Mouse (Mus musculus) hindlimb bud, embryonic 11.5 days (tissue): ENCODE data around the gene Cyfip2.

ENCODE experiments used
- DNase-seq: peaks from one replicate; pipeline ENCODE4 v3.0.0-alpha.2; 2012; ENCODE audit warnings: low read depth, low spot score; ENCODE audit errors: extremely low spot score

Cyfip2 gene

GRCm38 (mm10) chr11:46236976-46237375 is 75.7 kb downstream of the Cyfip2 start:
- DNase-seq, result peak; percentile 20

DNA sequence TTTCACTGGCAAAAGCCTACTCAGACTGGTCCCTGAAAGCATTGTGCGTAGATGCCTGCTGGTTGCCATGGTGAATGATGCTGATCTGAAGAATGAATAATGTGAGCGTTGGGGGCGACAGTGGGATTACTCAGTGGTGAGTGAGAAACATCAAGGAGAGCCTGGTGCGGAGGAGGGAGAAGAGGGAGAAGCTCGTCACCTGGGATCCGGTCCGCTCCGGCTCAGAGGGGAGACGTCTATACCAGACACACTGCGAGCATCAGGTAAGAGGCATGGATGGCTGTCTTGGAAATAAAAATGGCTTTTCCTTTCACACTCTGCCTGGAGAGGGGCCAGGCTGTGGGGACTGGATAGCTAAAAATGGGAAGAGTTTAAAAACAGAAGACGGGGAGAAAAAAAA is 77.3 kb downstream of the Cyfip2 start, which contains the start of gene Fndc9:
Gene Fndc9, plus strand, starts transcription at position 198 of the 400 bp plus-strand sequence.
- DNase-seq, result no peak

DNA sequence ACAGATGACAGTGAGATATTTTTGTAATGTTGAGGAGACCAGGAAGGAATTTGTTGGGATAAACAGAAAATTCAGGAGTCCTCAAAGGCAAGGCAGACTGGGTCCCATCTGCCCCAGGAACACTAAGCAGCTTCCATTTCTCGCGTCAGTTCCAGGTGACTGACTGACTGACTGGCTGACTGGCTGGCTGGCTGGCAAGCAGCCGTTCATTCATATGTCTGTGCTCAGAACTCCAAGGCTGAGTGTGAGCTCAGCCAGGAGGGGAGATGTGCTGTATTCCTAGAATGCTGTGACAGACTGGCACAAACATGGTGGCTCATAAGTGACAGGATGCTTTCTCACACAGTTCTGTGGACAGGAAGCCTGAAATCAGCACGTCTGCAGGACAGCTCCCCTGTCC is 78.7 kb downstream of the Cyfip2 start:
- no peak for DNase-seq

DNA sequence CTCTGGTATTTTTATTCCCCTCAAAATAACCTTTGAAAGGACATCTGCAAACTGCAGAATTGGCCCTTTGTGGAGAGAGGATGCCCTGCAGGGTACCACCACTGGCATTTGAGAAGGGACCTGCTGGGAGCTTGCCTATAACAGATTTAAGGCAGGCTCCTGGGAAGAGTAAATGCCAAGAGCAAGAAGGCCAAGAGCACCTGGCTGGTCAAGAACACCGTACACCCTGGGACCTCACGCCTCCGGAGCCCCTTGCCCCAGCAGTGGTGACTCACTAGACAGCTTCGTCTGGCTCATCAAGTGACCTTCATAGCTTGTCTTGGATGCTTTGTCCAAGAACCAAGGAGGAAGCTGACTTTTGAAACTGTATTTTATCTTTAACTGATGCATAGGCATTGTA is 79.9 kb downstream of the Cyfip2 start:
- DNase-seq, result no peak

DNA sequence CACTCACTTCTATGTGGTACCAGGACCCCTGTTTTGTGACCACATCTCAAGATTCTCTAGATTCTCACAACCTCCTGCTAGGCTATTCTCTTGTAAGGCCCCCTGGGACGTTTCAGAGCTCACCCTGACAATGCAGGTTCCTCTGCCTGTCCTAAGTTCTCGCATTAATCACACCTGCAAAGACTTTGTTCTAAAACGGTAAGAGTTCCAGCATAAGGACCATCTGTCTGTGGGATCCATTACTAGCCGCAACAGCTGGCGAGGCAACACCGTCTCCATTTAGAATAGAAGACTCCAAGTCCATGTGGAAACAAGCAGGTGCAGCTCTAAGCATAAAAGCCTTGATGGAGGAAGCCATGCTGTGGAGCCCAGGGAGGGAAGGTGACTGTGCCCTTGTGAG is 82.5 kb downstream of the Cyfip2 start:
- no peak for DNase-seq

- no peak for DNase-seq
Measured at GRCm38 (mm10) chr11:46225345-46225744, 87.3 kb downstream of the Cyfip2 start.

- no peak for DNase-seq
Measured at GRCm38 (mm10) chr11:46223575-46223974, 89.1 kb downstream of the Cyfip2 start.

GRCm38 (mm10) chr11:46220211-46220610 is 92.4 kb downstream of the Cyfip2 start:
- no peak for DNase-seq

DNA sequence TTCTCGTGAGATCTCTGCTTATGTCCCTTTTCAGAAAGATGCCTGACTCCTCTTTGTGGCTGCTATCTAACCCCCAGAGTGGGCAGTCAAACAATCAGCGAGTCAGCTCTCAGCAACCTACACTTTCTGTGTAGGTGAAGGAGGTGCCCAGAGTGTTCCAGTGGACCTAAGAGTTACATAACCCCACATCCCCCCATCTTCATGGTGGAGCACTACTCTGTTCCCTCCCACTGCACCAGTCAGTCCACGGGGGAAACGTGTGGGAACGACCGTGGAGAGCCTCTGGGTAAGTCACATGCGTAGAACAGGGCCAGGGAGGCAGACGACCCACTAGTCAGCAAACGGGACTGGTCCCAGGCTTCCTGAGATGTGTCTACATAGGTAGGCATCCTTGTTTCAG is 93.3 kb downstream of the Cyfip2 start:
- no peak for DNase-seq

DNA sequence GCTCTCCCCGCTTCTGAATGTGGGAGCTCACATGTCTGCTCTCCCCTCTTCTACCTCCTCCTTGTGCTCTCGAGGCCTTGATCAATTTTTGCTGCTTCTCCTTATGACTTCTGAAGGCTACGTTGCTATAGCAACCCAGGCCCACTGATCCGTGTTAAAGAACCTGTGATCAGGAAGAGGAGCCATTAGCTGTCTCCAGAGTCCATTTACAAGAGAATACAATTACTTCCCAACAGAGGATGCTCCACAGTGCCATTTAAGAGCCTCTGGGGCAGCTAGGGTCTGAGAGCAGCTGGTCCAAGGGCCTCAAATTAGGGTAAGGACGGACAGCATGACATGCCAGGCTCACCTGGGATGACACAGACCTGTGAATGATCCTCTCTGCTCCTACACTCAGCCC is 94.1 kb downstream of the Cyfip2 start:
- DNase-seq, result no peak

DNA sequence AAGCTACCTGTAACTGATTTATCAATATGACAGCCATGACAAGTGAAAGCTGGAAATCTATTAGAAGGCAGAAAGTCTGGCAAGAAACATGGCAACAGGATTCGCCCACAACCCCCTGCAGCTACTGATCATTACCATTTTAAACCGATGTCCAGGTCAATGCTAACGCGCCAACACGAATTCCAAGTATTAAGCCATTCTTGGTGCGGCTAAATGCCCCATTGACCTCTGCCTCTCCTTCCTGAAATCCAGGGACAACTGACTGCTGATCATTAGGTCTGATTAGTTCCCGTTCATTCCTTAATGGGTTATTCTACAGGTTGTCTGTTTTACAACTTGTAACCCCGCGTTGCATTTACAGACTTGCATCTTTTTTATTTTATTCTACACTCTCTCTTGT is 95.0 kb downstream of the Cyfip2 start:
- DNase-seq, result no peak

DNA sequence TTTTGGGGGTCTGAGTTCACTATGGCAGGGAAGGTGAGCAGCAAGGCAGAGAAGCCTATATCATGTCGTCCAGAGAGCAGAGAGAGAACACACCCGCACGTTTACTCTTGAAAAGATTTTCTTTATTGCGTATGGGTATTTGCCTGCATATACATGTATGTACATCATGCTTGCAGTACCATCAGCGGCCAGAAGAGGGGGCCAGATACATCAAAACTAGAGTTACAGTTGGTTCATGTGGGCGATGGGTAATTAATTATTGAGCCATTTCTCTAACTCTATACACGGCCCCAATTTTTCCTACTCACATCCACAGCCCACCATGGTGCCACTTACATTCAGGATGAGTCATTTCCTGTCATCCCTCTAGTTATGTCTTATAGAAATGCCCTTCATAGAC is 96.0 kb downstream of the Cyfip2 start:
- no peak for DNase-seq

- DNase-seq, result peak; percentile 84
Measured at GRCm38 (mm10) chr11:46215354-46215753, 97.3 kb downstream of the Cyfip2 start.

DNA sequence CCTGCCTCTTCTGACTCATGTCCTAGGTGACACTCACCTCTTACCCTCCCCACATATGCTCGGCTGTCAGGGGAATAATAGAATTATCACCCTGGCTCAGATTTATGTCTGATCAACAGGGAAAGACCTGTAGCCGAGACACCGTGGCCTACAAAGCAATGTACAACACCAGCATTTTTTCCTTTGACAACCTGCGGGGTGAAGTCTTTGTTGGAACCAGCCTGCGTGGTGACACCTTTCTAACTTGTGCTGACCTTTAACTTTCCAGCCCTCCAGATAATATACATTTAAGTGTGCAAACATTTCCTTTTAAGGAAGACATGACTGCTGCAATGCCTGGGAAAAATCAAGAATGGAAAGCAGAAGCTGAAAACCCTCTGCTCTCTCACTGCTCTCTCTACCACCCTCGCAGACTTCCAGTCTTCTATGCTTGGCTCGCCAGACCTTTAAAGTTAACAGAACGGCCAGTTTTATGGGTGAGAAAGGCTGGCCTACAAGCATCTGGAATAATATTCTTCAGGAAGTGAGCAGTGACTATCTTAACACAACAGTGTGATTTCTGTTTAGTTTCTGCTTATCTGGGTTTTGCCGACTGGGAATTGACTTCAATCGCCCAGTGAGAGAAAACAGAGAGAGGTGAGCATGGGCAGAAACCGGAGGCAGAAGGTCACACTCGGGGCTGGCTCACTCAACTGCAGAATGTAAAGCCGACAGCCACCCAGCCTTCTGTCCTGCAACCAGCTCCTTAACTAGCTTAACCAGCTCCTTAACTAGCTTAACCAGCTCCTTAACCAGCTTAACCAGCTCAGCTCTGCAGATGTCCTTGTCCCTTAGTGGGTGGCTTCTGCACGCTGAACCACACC is 98.1 kb downstream of the Cyfip2 start:
- DNase-seq, result no peak

DNA sequence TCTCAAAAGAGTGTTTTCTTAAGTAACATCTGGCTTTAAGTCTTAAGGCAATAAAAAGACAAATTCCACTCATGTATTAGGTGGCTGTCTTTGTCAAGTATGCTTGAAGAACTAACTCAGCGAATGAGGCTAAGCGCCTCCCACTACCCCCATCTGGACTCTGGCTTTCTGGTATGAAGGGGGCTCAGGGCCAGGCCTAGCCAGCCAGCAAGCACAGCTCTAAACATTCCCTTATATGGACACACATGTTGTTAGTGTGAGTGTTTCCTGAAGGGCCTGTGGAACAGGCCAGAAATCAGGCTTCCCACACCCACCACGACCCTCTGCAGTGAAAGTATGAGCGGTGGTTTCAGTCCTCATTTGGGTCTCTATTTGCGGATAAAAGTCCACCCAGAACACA is 98.8 kb downstream of the Cyfip2 start:
- no peak for DNase-seq

GRCm38 (mm10) chr11:46211858-46212257 is 100.8 kb downstream of the Cyfip2 start:
- no peak for DNase-seq

GRCm38 (mm10) chr11:46209884-46210283 is 102.8 kb downstream of the Cyfip2 start:
- DNase-seq, result no peak

DNA sequence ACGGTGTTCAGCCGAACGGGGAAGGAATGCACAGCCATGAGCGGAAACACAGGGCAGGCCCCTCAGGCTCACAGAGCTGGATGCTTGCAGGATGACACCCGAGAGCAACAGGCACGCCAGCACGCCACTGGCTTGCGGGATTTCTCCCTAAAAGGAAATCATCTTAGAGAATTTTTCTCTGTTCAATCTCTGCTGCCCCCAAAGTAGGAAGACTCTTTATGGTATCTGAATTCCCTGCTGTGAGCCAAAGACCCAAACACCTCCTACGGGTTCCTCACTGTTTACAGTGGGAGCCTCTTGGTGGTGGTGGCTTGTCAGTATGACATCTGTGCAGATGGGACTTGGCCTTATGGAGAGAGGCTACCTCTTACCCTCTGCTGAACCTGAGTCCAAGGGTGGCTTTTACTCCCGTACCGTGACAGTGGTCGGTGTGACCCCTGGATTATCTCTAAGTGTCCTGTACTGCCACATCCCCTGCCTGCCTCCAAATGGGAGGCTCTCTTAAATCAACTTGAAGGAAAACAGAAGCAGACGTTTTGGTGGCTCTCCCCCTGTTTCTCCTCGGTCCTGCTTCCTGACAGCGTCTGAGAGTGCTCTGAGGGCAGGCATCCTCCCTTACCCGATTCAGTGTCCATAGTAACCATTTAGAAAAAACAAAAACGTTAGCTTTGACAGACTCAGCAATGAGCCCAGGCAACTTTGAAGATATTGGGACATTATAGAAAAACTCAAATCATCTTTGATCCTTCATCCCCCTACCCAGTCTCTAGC is 106.8 kb downstream of the Cyfip2 start:
- DNase-seq, result no peak

DNA sequence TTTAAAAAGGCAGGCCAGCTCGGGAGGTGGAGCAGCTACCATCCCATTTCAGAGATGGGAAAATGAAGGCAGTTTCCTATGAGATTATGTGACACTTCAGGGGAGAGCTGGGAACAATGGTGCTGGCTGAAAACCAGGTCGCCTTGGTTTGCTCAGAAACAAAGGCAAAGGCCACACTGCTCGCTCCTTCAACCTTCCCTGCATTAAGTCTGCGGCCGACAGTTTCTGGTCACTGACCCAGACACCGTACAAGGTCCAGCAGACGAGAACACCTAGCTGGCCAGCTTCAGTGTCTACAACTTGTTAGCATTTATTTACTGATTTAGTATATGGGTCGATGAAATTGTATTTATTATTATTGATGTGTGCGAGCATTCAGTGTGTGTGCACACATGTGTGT is 107.8 kb downstream of the Cyfip2 start:
- no peak for DNase-seq

DNA sequence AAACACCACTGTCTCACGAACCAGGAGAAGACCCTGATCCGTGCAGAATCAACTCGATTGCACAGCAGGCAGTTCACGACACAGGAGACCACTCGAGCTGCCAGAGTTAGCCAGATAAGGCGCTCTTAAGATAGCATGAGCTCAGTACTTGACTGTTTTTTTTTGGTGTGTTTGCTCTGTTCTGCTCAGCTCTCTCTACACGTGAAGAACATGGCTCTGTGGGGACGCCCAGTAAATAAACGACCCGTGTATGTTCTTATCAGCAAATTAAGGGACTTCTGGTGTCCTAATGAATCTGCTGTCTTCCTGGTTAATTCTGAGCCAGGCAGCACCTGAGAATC is 110.1 kb downstream of the Cyfip2 start:
- no peak for DNase-seq

- no peak for DNase-seq
Measured at GRCm38 (mm10) chr11:46201636-46202546, 110.8 kb downstream of the Cyfip2 start.
